Mouse (Mus musculus): ENCODE data around the gene Lrrc7. TPM values are rescaled to one million over a fixed set of nuclear protein-coding genes. Genes with fewer than 3 reads are reported as not detected.

The Lrrc7 gene
- polyA plus RNA-seq, 1 experiment from 2014 or later: 1.0 TPM

DNA sequence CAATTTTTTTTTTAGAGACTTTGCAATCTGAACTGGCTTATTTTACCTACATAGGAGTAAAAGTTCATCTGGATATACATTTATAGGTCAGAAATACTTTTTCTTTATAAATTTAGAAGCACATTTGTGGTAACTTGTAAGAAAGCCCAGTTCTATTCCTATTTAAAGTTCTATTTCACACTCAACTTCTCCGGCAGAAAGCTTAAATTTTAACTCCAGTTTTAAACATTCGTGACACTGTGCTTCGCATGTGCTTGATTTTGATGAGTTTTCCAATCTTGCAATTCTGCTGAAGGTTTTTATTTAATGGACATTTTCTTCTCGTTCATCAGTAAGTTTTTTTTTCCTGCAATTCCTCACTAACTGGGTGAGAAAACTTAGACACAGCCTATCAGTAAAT is 205.8 kb downstream of the Lrrc7 start:
- Histone ChIP-seq H3K9me3 (no peaks in the 10 kb centered on the region), H3K4me2 (replicated peaks) (no peak overlapping the region), H3K4me1 (replicated peaks) (no peaks in the 10 kb centered on the region), H3K27ac (no peak overlapping the region), H3K36me3 (no peaks in the 10 kb centered on the region), H3K27me3 (replicated peaks) (no peaks in the 10 kb centered on the region), H3K9ac (no peak overlapping the region), H3K4me3 (replicated peaks) (no peak overlapping the region)
- WGBS: 84% methylated on average over 4 of the region's 4 CpGs
- no peak for ATAC-seq

DNA sequence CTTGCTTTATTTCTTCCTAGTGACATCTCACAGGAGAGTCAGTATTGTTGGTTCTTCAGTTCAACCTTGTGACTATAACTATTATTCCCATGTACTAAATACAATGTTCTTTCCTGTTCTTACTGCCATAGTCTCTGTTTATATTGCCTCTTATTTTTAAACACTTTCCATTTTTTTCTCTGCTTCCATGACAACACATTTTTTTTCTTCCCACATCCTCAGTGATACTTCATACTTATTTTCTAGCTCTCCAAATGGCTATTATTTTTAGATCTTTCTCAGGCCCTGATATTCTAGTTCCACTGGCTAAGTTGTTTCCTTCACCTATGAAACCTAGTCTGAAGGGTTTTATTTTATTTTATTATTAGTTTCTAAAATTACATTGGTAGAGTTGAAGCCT is 221.2 kb downstream of the Lrrc7 start:
- no peaks in the 10 kb centered on the region for H3K36me3 ChIP-seq
- ATAC-seq: no peak
- no peak overlapping the region for H3K9ac ChIP-seq
- no peaks in the 10 kb centered on the region for H3K27me3 ChIP-seq (replicated peaks)
- no peaks in the 10 kb centered on the region for H3K4me1 ChIP-seq (replicated peaks)
- H3K4me3 ChIP-seq (replicated peaks): no peak overlapping the region
- no peak overlapping the region for H3K27ac ChIP-seq
- H3K4me2 ChIP-seq (replicated peaks): no peak overlapping the region
- no peaks in the 10 kb centered on the region for H3K9me3 ChIP-seq

DNA sequence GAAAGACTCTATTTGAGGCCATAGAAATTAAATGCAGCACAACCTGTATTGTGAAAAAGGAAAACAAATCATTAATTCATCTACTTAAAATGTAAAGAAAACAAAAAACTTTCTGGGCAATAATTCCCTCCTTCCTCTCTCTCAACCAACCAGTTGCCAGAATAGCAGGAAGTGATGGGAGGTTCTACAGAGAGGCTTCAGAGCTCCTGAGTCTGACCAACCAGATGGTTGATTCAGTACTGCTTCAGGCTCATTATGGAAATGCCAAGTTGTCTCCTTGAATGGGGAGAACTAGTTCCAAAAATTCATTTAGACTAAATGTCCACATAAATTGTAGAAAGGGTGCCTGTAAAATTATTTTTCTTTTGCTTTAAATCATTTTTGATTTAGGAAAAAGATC is 231.9 kb downstream of the Lrrc7 start:
- no peaks in the 10 kb centered on the region for H3K36me3 ChIP-seq
- H3K4me2 ChIP-seq (replicated peaks): no peak overlapping the region
- no peak for ATAC-seq
- H3K9ac ChIP-seq: no peak overlapping the region
- H3K9me3 ChIP-seq: no peaks in the 10 kb centered on the region
- H3K27ac ChIP-seq: no peak overlapping the region
- H3K4me3 ChIP-seq (replicated peaks): no peak overlapping the region
- H3K27me3 ChIP-seq (replicated peaks): no peaks in the 10 kb centered on the region
- no peaks in the 10 kb centered on the region for H3K4me1 ChIP-seq (replicated peaks)

DNA sequence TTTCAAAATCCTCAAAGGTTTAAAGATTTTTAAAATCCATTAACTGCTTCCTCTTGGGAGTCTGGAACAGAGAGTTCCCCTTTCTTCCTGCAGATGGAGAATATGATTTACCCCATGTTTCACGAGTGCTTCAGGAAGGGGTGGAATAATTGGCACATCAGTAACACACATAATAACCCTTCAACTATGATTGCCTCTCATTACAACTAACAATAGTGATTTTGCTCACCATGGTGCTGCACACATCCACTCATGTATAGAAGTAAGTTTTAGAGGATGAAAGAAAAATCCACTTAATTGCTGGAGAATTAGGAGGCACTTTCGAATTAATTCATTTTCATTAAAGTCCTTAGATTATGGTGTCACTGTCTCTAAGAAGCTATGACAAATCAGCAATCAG is 251.6 kb downstream of the Lrrc7 start:
- H3K27ac ChIP-seq: no peak overlapping the region
- no peak overlapping the region for H3K9ac ChIP-seq
- no peaks in the 10 kb centered on the region for H3K36me3 ChIP-seq
- no peak for ATAC-seq
- no peak overlapping the region for H3K4me3 ChIP-seq (replicated peaks)
- no peaks in the 10 kb centered on the region for H3K27me3 ChIP-seq (replicated peaks)
- no peak overlapping the region for H3K4me2 ChIP-seq (replicated peaks)
- no peaks in the 10 kb centered on the region for H3K4me1 ChIP-seq (replicated peaks)
- WGBS: 77% methylated on average over 2 of the region's 2 CpGs
- H3K9me3 ChIP-seq: no peaks in the 10 kb centered on the region

DNA sequence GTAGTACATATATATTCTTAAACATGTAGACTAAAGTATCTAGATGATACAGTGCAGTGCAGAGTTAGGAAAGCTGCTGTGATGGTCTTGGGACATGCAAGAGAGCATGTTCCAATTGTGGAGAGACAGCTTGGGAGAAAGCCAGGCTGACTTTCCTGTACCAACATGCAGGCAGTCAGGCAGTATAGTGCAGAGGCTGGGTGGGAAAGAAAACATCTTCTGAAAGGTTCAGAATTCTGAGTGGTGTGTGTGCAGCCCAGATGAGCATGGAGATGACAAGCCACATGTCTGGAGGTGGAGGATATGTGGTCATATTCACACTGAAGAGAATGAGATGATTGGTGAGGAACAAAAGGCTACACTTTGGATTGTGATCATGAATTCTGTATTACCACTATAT is 254.6 kb downstream of the Lrrc7 start:
- ATAC-seq: no peak
- Histone ChIP-seq H3K4me1 (replicated peaks) (no peaks in the 10 kb centered on the region), H3K27ac (no peak overlapping the region), H3K4me2 (replicated peaks) (no peak overlapping the region), H3K4me3 (replicated peaks) (no peak overlapping the region), H3K27me3 (replicated peaks) (no peaks in the 10 kb centered on the region), H3K9ac (no peak overlapping the region), H3K36me3 (no peaks in the 10 kb centered on the region), H3K9me3 (no peaks in the 10 kb centered on the region)

- Histone ChIP-seq H3K9ac (no peak overlapping the region), H3K27me3 (replicated peaks) (no peaks in the 10 kb centered on the region), H3K27ac (no peak overlapping the region), H3K4me1 (replicated peaks) (no peaks in the 10 kb centered on the region), H3K9me3 (no peaks in the 10 kb centered on the region), H3K4me2 (replicated peaks) (no peak overlapping the region), H3K4me3 (replicated peaks) (no peak overlapping the region), H3K36me3 (no peaks in the 10 kb centered on the region)
- WGBS: 88% methylated on average over 3 of the region's 3 CpGs
- ATAC-seq: no peak
These were observed 263.3 kb downstream of the Lrrc7 start for GRCm38 (mm10) chr3:158298732-158299131.

DNA sequence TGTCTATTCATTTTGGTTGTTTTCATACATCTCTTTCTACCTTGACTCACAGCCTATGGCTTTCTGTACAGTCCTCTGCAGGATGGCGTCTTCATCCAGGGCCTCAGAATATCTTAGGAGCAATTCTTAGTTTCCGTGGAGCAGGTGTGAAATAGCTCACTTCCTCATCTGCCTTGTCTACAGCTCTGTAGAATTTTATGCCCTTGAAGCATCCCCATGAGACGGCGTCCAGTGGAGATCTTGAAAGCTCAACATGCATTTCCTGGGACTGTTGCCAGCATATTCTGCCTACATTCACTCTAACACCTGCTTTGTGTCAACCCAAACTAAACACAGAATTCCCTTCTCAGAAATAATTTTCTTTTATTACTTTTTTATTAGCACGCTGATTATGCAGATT is 267.0 kb downstream of the Lrrc7 start:
- no peak for ATAC-seq
- no peaks in the 10 kb centered on the region for H3K27me3 ChIP-seq (replicated peaks)
- no peaks in the 10 kb centered on the region for H3K4me1 ChIP-seq (replicated peaks)
- H3K4me3 ChIP-seq (replicated peaks): no peak overlapping the region
- no peaks in the 10 kb centered on the region for H3K36me3 ChIP-seq
- H3K4me2 ChIP-seq (replicated peaks): no peak overlapping the region
- no peak overlapping the region for H3K9ac ChIP-seq
- H3K27ac ChIP-seq: no peak overlapping the region
- H3K9me3 ChIP-seq: no peaks in the 10 kb centered on the region
- WGBS: 48% methylated on average over 5 of the region's 5 CpGs

- no peaks in the 10 kb centered on the region for H3K9me3 ChIP-seq
- ATAC-seq: no peak
- H3K27ac ChIP-seq: no peak overlapping the region
- H3K36me3 ChIP-seq: no peaks in the 10 kb centered on the region
- WGBS: 70% methylated on average over 1 of the region's 1 CpGs
- H3K4me3 ChIP-seq (replicated peaks): no peak overlapping the region
- H3K9ac ChIP-seq: no peak overlapping the region
- no peaks in the 10 kb centered on the region for H3K27me3 ChIP-seq (replicated peaks)
- H3K4me2 ChIP-seq (replicated peaks): no peak overlapping the region
- no peaks in the 10 kb centered on the region for H3K4me1 ChIP-seq (replicated peaks)
These were observed 277.6 kb downstream of the Lrrc7 start for GRCm38 (mm10) chr3:158284431-158284830.

DNA sequence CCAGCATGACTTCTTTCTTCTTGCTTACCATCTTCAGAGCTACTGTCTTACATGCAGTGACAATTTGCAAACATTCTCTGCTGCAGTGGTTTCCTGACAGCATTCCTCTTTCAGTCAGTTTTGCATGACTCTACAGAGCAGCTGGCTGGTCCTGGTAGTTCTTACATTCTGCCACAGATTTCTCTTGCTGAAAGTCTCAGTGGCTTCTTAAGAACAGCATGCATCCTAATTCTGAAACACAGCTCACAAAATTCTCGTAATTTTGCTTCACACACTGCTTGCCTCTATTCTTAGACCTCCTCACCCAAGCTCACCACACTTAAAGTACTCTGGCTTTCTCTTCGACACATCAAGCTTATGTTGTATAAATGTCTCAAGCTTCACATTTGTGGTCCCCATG is 283.4 kb downstream of the Lrrc7 start:
- no peaks in the 10 kb centered on the region for H3K27me3 ChIP-seq (replicated peaks)
- no peak overlapping the region for H3K9ac ChIP-seq
- 80% methylated on average over 2 of the region's 2 CpGs for WGBS
- H3K4me1 ChIP-seq (replicated peaks): no peaks in the 10 kb centered on the region
- H3K4me2 ChIP-seq (replicated peaks): no peak overlapping the region
- H3K4me3 ChIP-seq (replicated peaks): no peak overlapping the region
- H3K36me3 ChIP-seq: no peaks in the 10 kb centered on the region
- H3K27ac ChIP-seq: no peak overlapping the region
- no peak for ATAC-seq
- H3K9me3 ChIP-seq: no peaks in the 10 kb centered on the region

DNA sequence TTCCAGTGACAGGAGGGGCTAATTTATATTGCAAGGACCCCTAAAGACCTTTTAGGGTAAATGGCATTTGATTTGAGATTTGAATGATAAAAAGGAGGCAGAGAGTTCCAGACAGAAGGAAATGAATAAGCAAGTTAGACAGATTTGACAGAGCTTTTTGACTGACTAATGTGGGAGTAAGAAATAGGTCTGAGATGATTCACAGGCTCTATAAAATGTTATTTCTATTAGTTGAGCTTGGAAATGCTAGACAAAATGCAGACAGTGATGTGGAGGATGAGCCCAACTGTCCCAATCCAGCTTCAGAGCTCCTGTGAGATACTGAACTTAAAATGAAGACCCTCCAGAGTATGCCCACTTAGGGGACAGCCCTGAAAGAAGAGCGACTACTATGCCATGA is 289.3 kb downstream of the Lrrc7 start:
- no peak overlapping the region for H3K4me3 ChIP-seq (replicated peaks)
- no peaks in the 10 kb centered on the region for H3K36me3 ChIP-seq
- H3K9ac ChIP-seq: no peak overlapping the region
- WGBS: 93% methylated on average over 1 of the region's 1 CpGs
- no peak for ATAC-seq
- no peaks in the 10 kb centered on the region for H3K27me3 ChIP-seq (replicated peaks)
- H3K9me3 ChIP-seq: no peaks in the 10 kb centered on the region
- no peak overlapping the region for H3K4me2 ChIP-seq (replicated peaks)
- H3K27ac ChIP-seq: no peak overlapping the region
- H3K4me1 ChIP-seq (replicated peaks): no peaks in the 10 kb centered on the region

- no peak overlapping the region for H3K4me2 ChIP-seq (replicated peaks)
- H3K4me3 ChIP-seq (replicated peaks): no peak overlapping the region
- H3K36me3 ChIP-seq: no peaks in the 10 kb centered on the region
- no peaks in the 10 kb centered on the region for H3K9me3 ChIP-seq
- no peak overlapping the region for H3K9ac ChIP-seq
- H3K4me1 ChIP-seq (replicated peaks): no peaks in the 10 kb centered on the region
- no peak for ATAC-seq
- WGBS: 67% methylated on average over 1 of the region's 1 CpGs
- H3K27me3 ChIP-seq (replicated peaks): no peaks in the 10 kb centered on the region
- H3K27ac ChIP-seq: no peak overlapping the region
These were observed 291.1 kb downstream of the Lrrc7 start for GRCm38 (mm10) chr3:158270887-158271286.

DNA sequence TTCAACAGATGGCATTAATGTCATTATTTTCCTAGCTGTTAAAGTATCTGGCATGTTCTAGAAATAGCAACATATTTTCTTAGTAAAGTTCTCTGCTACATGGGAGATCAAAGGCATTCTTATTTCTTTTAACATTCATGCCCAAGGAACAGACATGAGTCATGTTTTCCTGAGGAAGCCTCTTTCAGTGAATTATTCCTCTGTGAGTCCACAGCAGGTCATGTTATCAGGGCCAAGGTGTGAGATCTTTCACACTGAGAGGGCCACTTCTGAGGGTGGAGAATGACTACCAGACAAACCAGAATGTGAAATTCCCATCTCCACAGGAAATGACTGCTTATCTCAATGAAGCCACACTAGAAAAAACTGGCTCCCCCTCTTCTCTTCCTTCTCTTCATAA is 309.4 kb downstream of the Lrrc7 start:
- Histone ChIP-seq H3K27me3 (replicated peaks) (no peaks in the 10 kb centered on the region), H3K36me3 (no peaks in the 10 kb centered on the region), H3K9ac (no peak overlapping the region), H3K27ac (no peak overlapping the region), H3K9me3 (no peaks in the 10 kb centered on the region), H3K4me3 (replicated peaks) (no peak overlapping the region), H3K4me2 (replicated peaks) (no peak overlapping the region), H3K4me1 (replicated peaks) (no peaks in the 10 kb centered on the region)
- ATAC-seq: no peak

GRCm38 (mm10) chr3:158247672-158248071 is 314.3 kb downstream of the Lrrc7 start:
- ATAC-seq: no peak
- no peak overlapping the region for H3K4me2 ChIP-seq (replicated peaks)
- no peaks in the 10 kb centered on the region for H3K9me3 ChIP-seq
- H3K27ac ChIP-seq: no peak overlapping the region
- H3K4me3 ChIP-seq (replicated peaks): no peak overlapping the region
- H3K4me1 ChIP-seq (replicated peaks): no peaks in the 10 kb centered on the region
- no peaks in the 10 kb centered on the region for H3K36me3 ChIP-seq
- H3K27me3 ChIP-seq (replicated peaks): no peaks in the 10 kb centered on the region
- 75% methylated on average over 1 of the region's 1 CpGs for WGBS
- H3K9ac ChIP-seq: no peak overlapping the region

GRCm38 (mm10) chr3:158210657-158211056 is 351.4 kb downstream of the Lrrc7 start:
- H3K4me2 ChIP-seq (replicated peaks): no peak overlapping the region
- H3K9ac ChIP-seq: no peak overlapping the region
- ATAC-seq: no peak
- 80% methylated on average over 2 of the region's 2 CpGs for WGBS
- no peak overlapping the region for H3K27ac ChIP-seq
- no peak overlapping the region for H3K4me3 ChIP-seq (replicated peaks)
- no peaks in the 10 kb centered on the region for H3K27me3 ChIP-seq (replicated peaks)
- H3K4me1 ChIP-seq (replicated peaks): no peaks in the 10 kb centered on the region
- no peaks in the 10 kb centered on the region for H3K9me3 ChIP-seq
- H3K36me3 ChIP-seq: no peaks in the 10 kb centered on the region

All from intestine, embryonic 15.5 days (tissue).